Mouse (Mus musculus): ENCODE data around the gene Slc26a3.

Gene Slc26a3

GRCm38 (mm10) chr12:31390571-31390970 is at the start of gene Slc26a3:
Gene Slc26a3, plus strand, starts transcription at chr12:31390871.
- DNase-seq (ENCODE audit: low spot score in 2 of 2), result no peak

DNA sequence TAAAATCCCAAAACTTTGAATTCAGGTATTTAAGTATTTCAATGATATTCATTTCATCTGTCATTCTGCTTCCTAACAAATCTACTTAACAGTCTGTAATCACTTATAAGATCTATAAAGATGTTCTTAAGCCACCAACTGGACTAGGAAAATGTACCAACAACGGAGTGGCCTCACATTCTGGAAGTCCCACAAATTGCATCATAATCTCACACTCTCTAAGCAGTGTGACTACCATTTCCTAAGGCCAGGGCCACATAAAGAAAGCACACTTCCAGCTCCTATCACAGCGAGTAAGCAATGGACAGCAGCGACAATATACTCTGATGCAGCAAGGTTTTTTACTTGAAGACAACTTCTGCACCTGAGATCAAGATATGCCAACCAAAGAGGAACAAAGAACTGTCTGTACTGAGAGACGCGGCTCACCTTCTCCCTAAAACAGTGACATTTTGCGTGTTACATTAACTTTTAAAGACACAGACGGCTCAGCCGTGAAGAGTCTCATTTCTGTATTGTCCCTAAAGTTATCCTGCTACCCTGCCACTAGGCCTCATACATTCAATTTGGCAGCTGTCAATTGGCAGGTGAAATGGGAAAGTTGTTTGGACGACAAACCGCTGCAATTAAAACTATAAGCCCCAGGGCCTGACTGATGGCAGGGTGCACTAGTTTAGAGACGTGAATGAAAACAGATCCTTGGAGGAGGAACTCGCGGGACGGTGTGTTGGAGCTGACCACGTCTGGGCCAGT is 40.3 kb upstream of the Slc26a3 start:
- DNase-seq (ENCODE audit: low spot score in 2 of 2), result no peak

DNA sequence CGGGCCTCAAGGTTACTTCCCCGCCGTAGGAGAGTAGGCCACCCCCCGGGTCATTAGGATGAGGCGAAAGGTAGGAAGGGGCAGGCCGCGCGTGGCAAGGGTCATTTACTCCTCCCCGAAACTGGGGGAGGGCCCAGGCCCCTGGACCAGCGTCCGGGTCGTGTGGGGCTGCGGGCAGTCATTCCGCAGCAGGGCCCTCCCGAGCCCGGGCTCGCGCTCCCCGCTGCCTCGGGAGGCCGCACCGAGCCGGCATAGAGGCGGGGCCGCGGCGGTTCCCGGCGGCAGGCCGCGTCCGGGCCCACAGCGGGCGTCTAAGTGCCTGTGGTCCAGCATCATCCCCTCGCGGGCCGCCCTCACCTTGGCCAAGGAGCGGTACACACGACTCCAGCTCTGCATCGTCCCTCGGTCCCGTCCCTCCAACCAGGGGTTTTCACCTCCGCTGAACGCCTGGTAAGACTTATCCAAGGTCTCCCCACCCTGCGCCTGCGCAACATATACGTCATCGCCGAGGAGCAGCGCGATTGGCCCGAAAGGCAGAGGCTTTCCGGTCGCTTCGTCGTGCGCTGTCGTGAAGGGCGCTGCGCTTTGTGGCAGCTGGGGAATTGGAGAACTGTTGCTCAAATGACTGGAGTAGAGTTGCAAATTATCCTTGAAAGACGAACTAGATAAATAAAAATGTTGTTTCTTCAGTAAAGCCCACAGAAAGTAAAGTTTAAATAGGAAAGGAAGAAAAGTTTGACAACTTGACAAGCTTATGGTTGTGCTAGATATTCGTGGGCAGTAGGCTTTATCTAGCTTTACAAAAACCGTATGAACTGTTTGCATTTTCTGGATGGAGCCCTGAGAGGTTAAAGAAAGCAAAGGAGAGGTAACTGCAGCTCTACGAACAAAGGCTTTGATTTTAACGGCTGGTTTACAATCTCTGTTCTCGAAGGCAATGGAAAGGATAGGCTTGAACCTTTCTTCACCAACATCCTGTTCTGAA is 39.4 kb upstream of the Slc26a3 start, which contains the start of gene Dld:
Gene Dld, minus strand, starts transcription at position 510 of the 985 bp plus-strand sequence.
- DNase-seq (ENCODE audit: low spot score in 2 of 2), result peak; percentile 83 to 97

GRCm38 (mm10) chr12:31366428-31366827 is 24.2 kb upstream of the Slc26a3 start:
- no peak for DNase-seq (ENCODE audit: low spot score in 2 of 2)

- no peak for DNase-seq (ENCODE audit: low spot score in 2 of 2)
Observed at GRCm38 (mm10) chr12:31367721-31368120, 22.9 kb upstream of the Slc26a3 start.

GRCm38 (mm10) chr12:31369118-31369517 is 21.6 kb upstream of the Slc26a3 start:
- DNase-seq (ENCODE audit: low spot score in 2 of 2), result no peak

DNA sequence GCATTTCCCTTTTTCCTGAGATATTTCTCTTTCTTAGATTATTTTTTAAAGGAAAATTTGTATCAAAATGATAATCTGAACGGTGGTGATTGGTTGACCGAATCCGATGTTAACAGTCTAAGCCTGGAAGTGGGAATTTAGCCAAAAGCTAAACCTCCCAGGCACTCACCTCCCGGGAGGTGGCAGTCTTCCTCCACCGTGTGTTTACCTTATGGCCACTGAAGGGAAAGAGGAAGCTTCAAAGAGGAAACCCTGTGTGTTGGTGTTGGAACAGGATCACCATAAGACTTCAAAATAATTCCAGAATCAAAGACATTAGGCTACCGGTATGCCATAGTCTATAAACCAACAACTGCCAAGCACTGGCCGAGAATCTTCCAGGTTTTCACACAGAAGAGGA is 21.0 kb upstream of the Slc26a3 start:
- no peak for DNase-seq (ENCODE audit: low spot score in 2 of 2)

DNA sequence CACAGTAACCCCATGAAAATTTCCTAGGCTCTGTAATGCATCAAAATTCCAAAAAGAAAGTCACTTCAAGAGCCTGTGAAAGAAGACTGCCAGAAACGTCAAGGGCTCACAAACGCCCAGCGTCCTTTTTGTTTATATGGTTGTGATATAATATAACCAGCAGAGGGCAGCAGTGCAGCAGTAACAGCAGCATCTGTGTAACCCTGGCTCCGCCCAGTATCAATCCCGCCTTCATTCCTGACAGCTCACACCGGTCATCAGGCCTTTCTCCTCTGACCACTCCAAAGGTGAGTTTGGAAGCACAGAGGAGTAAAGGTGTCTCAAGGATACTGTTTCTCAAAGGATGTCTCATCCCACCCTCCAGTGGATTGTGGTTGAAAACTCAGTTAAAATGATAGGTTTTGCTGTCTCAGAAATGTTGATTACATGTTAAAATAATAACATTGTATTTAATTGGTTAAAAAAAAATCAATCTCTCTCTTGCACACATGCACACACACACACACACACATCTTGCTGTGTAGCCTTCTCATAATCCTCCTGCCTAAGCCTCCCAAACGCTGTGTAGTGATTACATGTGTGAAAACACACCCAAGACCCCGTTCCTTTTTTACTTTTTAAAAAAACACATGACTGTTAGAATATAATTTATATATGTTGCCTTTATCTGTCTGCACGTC is 15.9 kb upstream of the Slc26a3 start:
- peak in 1 of 2 experiments; percentile 69 for DNase-seq (ENCODE audit: low spot score in 2 of 2)

DNA sequence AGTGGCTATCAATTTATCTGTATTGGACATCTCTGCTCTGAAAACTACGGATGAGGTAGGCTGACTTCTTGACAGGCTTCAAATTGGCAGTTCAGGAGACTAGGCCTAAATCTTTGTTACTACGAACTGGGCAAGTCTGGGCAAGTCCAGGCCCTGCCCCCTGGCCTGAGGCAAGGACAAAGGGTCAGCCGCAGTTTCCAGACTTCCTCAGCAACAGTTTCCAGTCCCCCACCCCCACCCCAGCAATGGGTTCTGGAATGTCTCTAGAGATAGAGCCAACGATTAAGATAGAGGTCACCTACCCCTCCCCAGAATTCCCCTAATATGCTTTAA is 15.4 kb upstream of the Slc26a3 start:
- DNase-seq (ENCODE audit: low spot score in 2 of 2), result no peak

GRCm38 (mm10) chr12:31376326-31376950 is 14.2 kb upstream of the Slc26a3 start:
- DNase-seq (ENCODE audit: low spot score in 2 of 2), result no peak

DNA sequence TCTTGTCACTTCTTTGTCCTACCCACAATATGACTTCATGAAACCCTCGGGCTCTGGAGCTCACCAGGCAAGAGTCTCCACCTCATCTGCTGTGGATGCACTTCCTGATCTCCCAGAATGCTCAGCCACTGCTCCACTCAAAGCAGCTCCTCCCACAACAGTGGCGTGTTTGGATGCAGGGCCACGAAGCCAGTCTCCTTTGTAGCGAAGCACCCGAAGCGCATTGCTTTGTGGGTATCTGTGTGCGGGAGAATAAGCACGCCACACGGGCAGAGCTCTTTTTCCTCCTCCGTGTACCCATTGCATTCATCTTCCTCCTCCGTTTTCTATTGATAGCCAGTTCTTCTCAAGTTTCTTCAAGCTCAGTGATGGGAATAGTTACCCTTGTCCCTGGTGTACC is 13.4 kb upstream of the Slc26a3 start:
- DNase-seq (ENCODE audit: low spot score in 2 of 2), result no peak

- no peak for DNase-seq (ENCODE audit: low spot score in 2 of 2)
Observed at GRCm38 (mm10) chr12:31380878-31381277, 9.8 kb upstream of the Slc26a3 start.

DNA sequence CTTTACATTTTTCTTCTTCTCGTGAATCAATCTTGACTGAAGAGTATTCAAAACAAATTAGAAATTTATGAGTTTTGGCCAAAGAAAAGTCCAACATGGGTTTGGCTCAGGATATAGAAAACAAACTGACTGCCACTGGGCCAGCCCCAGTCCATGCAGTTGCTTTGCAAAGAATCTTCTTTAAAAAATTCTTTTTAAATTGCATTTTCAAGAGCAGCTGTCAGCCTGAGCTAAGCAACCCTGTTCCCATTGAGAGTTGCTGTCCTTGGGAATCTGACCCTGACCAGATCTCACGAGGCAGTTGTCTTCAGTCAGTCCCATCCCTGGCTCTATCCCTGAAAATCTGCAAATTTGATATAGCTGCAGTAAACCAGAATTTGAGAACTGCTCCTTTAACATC is 8.2 kb upstream of the Slc26a3 start:
- DNase-seq (ENCODE audit: low spot score in 2 of 2), result no peak

DNA sequence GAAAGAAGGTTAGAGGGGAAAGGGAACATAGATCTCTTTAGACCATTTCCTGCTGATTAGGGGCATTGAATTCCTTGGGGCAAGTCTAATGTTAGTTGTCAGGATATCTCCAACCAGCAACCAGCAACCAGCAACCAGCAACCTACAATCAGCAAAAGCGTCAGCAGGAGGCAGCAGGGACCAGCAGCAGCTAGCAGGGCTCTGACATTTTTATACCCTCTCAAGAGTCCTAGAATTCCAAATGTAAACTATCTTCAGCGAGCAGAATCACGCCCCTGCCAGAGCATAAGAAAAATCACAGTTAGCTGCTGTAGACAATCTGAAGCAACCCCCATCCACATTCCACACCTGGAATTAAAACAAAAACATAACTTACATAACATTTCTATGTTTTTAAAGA is 3.4 kb upstream of the Slc26a3 start:
- no peak for DNase-seq (ENCODE audit: low spot score in 2 of 2)

DNA sequence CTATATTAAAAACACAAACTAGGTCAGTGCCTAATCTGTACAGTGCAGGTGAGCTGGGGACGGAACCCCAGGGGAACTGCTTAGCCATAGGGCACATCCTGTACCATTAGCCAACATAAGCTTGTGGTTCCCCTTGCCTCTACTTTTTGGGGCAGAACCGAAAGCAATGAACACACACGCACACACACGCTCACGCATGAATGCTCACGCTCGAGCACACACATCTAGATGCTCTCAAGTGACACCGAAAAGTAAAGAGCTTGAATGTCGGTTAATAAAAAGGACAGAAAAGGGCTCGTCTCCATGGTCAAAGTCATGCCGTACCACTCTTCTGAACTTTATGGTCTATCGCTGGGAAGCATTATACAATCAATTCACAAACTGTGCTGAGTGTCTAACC is 1.0 kb downstream of the Slc26a3 start:
- no peak for DNase-seq (ENCODE audit: low spot score in 2 of 2)

- no peak for DNase-seq (ENCODE audit: low spot score in 2 of 2)
Observed at GRCm38 (mm10) chr12:31395895-31396294, 5.2 kb downstream of the Slc26a3 start.

DNA sequence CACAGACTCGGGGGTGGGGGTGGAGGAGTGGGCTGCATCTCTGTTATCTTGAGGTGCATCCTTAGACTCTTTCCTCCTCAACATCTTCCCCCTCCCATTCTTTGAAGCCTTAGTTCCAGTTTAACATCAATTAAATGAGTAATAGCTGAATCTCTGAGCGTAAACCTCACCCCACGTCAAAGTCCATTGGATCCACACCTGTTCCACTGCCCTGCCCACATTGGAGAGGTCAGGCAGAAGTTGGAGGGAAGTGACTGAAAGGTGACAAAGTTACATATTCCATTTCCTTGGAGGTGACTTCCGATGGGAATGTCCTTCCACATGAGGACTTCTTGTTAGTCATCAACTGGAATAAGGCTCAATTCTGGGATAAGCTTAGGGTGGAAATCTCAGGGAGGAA is 7.0 kb downstream of the Slc26a3 start:
- DNase-seq (ENCODE audit: low spot score in 2 of 2), result no peak

DNA sequence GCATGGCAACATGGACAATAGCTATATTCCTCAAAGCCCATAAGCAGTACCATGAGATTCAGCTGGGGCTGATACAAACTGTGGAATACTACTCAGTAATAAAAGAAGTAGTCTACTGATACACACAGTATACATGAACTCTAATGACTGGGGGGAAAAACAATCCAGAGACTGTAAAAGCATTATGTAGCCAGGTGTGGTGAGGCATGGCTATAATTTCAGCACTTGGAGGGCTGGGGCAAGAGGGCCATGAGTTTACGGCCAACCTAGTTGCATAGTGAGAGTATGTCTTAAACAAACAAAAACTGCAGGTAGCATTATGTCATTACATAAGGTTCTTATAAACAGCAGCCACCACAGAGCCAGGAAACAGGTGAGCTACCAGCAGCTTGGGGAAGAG is 10.2 kb downstream of the Slc26a3 start:
- DNase-seq (ENCODE audit: low spot score in 2 of 2), result no peak

GRCm38 (mm10) chr12:31401930-31402329 is 11.3 kb downstream of the Slc26a3 start:
- no peak for DNase-seq (ENCODE audit: low spot score in 2 of 2)

DNA sequence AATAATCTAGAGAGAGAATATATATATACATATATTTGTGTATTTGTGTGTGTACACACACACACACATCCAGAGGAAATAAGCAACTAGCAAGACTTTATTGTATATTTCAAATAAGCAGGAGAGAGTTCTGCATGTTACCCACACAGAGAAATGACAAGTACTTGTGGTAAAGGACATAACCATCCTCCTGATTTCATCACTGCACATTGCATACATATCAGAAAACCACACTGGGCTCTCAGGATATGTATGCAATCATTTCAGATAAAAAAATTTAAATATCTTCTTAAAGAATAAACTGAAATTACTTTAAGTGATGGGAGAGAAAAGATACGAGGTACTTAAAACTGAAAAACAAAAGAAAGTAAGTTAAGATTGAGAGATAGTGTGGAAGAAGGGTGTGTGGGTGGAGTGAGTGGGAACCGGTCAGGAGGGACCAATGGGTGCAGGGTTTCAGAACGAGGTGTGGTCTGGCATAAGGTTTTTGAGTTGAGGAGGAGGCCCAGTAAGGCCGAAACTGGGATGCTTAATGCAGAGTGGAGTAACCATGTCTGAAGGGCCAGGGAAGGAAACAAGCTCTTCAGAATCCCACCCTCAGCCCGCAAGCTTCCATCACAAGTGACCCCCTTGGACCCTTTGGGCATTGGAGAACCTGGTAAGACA is 14.0 kb downstream of the Slc26a3 start:
- no peak for DNase-seq (ENCODE audit: low spot score in 2 of 2)

- no peak for DNase-seq (ENCODE audit: low spot score in 2 of 2)
Observed at GRCm38 (mm10) chr12:31415971-31416370, 25.3 kb downstream of the Slc26a3 start.

Data from left cerebral cortex, adult 9 months (tissue).